ENCODE assay signal across 1 mouse cellular context in genomic region chr2:69668414-69668813, GRCm38 (mm10).
TF ChIP-seq lines count a peak whose summit lies in the region.

No protein-coding gene starts in this region.

TF ChIP-seq in myocyte, 11 proteins besides CTCF, POLR2A, EP300 and RAD21 (continued from another document):
- TF ChIP-seq E2F4 (IDR thresholded peaks at IDR 0.05; ENCODE audit: insufficient read depth) = no peak
